Mouse (Mus musculus) midbrain, embryonic 12.5 days (tissue): ENCODE measurements around the gene Daw1. TPM values are rescaled to one million over a fixed set of nuclear protein-coding genes. Genes with fewer than 3 reads are reported as not detected.

Experiments
- ATAC-seq: fragments of 200-750 bp; cut with Nextera tagmentation; 2 replicates; pipeline ENCODE4 v1.8.0; 2017; ENCODE audit warnings: low read depth, moderate TSS enrichment, moderate library complexity; ENCODE audit not compliant: low FRiP score
- H3K27ac ChIP-seq: fragments of 300-500 bp; sonication (generic); replicated peaks from 2 replicates; pipeline ENCODE4 v1.5.1; 2016; ENCODE audit warnings: mild to moderate bottlenecking
- H3K27me3 ChIP-seq: fragments of 300-500 bp; sonication (generic); 2 replicates; pipeline ENCODE4 v1.6.1; 2016; ENCODE audit warnings: mild to moderate bottlenecking
- H3K36me3 ChIP-seq: fragments of 300-500 bp; sonication (generic); 2 replicates; pipeline ENCODE4 v1.6.1; 2016
- H3K4me1 ChIP-seq: fragments of 300-500 bp; sonication (generic); 2 replicates; pipeline ENCODE4 v1.6.1; 2016
- H3K4me2 ChIP-seq: fragments of 300-500 bp; sonication (generic); replicated peaks from 2 replicates; pipeline ENCODE4 v1.6.1; 2016; ENCODE audit warnings: mild to moderate bottlenecking, moderate library complexity
- H3K4me3 ChIP-seq: fragments of 300-500 bp; sonication (generic); 2 replicates; pipeline ENCODE4 v1.5.1; 2016; ENCODE audit warnings: mild to moderate bottlenecking
- H3K9ac ChIP-seq: fragments of 300-500 bp; sonication (generic); replicated peaks from 2 replicates; pipeline ENCODE4 v1.6.1; 2016; ENCODE audit warnings: mild to moderate bottlenecking, moderate library complexity
- H3K9me3 ChIP-seq: fragments of 300-500 bp; sonication (generic); 2 replicates; pipeline ENCODE4 v1.6.1; 2016; ENCODE audit warnings: mild to moderate bottlenecking
- WGBS: fragments of 180-500 bp; shearing (Covaris S2); methylation state at CpG from one replicate; pipeline ENCODE4 v1.1.7; 2016; 5-methylcytosine and 5-hydroxymethylcytosine counted together
- polyA plus RNA-seq: library from polyadenylated mRNA; unstranded; fragments of >200 nt; fragmentation: Nextera tagmentation; extraction: Ambion mirVana; gene quantifications from 2 replicates; pipeline ENCODE4 v1.2.1, GENCODE M21; 2016

Daw1 gene
- polyA plus RNA-seq, 1 experiment from 2014 or later = not detected

DNA sequence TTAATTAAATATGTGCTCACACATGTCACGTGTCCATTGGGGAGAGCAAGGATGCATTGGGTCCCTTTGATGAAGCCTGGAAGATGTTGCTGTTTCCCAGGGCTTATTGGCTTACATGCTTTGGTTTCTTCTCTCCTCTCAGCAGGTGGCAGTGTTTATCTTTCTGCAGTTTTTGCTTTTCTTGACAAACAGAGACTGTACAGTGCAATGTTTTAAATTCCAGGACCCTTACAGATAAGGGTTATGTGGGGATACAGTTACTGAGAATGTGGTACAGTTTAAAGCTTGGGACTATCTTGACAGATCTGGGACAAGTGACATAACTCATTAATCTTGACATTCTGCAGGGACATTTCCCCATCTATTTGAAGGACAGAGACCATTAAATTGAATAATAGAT is 58.7 kb downstream of the Daw1 start:
- Histone ChIP-seq H3K27ac (no peak overlapping the region), H3K4me3 (no peak overlapping the region), H3K4me1 (no peaks in the 10 kb centered on the region), H3K9ac (no peak overlapping the region), H3K27me3 (no peaks in the 10 kb centered on the region), H3K4me2 (no peak overlapping the region), H3K36me3 (no peaks in the 10 kb centered on the region), H3K9me3 (no peaks in the 10 kb centered on the region)
- WGBS = 42% methylated on average over 1 of the region's 1 CpGs
- no peak for ATAC-seq

DNA sequence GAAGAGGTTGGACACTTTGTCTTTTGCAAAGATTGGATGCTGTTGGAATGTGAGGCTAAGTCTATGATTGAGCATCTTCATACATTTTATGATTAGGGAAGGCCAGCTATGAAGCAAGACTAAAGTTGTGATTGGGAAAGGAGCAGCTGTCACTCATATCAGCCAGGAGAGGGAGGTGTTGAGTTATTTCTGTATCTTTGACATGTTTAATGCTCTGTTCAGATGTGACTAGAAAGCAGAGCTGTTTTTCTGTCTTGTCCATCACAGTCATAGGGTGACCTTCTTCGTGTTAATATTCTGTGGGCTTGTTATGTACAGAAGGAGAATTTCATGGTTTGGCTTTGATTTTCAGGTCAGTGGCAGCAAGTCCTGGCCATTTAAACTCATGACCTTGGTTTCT is 63.5 kb downstream of the Daw1 start:
- Histone ChIP-seq H3K9ac (no peak overlapping the region), H3K4me2 (no peak overlapping the region), H3K36me3 (no peaks in the 10 kb centered on the region), H3K27me3 (no peaks in the 10 kb centered on the region), H3K9me3 (no peaks in the 10 kb centered on the region), H3K4me1 (no peaks in the 10 kb centered on the region), H3K4me3 (no peak overlapping the region), H3K27ac (no peak overlapping the region)
- no peak for ATAC-seq
- 66% methylated on average over 1 of the region's 1 CpGs for WGBS

DNA sequence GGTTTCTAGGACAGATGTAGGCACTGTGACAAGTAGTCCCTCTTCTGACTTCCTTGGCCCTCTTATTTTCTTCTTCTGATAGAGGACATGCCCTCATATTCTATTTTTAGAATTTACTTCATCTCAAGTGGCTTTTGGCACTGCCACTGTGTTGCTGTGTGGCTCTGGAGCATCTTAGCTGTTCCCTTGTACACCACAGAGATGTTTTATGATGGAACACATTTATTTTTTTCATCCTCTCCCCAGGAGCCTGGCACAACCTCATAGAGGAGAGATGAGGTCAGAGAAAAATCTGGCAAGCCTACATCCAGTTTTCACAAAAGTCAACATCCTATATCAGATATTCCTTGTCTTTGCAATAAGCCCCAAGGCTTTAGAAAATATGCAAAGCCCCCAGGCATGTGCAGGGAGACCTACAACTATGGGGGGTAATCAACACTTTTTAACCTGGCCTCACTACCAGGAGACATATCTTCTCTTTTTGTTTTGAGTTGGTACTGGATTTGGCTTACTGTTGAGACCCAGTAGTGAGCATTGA is 64.9 kb downstream of the Daw1 start:
- Histone ChIP-seq H3K9me3 (no peaks in the 10 kb centered on the region), H3K4me1 (no peaks in the 10 kb centered on the region)
- ATAC-seq = no peak

DNA sequence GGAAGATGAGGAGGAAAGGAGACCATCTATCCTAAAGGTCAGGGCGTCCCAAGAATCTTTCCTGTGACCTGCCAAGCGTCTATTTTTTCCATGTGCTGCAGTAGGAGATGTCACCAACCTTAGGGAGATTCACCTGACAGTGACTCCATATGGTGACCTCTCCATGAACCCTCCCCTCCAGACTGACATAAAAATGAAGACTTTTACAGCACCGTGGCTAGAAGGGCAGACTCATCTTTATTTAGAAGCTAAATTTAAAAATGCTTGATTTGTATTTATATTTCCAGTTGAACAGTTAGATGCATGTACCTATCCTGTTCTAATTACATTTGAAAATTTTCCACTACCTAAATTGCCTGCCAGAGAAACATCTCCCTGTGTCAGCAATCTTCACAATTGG is 68.4 kb downstream of the Daw1 start:
- ATAC-seq = no peak
- Histone ChIP-seq H3K4me1 (no peaks in the 10 kb centered on the region), H3K27me3 (no peaks in the 10 kb centered on the region), H3K9ac (no peak overlapping the region), H3K4me2 (no peak overlapping the region), H3K4me3 (no peak overlapping the region), H3K9me3 (no peaks in the 10 kb centered on the region), H3K27ac (no peak overlapping the region), H3K36me3 (no peaks in the 10 kb centered on the region)
- 86% methylated on average over 3 of the region's 3 CpGs for WGBS

More for the DNA sequence above, 64.9 kb downstream of the Daw1 start:
- Histone ChIP-seq H3K27me3 (no peaks in the 10 kb centered on the region), H3K27ac (no peak overlapping the region), H3K9ac (no peak overlapping the region), H3K4me3 (no peak overlapping the region), H3K4me2 (no peak overlapping the region), H3K36me3 (no peaks in the 10 kb centered on the region)

DNA sequence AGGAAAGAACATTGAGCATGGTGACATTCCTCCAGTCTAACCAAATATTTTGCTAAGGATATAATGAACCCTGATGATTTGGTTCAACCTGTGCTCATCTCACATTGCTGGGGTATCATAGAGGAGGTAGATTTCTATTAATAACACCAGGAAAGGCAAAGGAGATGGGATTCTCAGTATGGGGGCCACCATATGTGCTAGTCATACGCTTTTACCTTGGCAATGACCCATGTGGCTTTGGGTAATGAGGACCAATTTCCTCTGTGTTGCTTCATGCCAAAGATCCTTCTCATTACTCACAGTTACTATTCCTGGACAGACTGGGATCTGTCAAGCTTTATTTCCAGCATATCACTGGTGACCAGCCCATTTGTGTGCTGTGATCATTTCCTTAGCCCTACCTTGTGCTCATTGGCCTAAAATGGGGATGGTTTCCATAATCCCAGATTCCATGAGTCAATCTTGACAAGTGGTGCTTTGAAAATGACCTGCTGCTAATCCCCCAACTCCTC is 88.7 kb downstream of the Daw1 start:
- no peak for ATAC-seq
- Histone ChIP-seq H3K9me3 (no peaks in the 10 kb centered on the region), H3K4me1 (no peaks in the 10 kb centered on the region), H3K4me2 (no peak overlapping the region), H3K27ac (no peak overlapping the region), H3K27me3 (no peaks in the 10 kb centered on the region), H3K4me3 (no peak overlapping the region), H3K9ac (no peak overlapping the region), H3K36me3 (no peaks in the 10 kb centered on the region)
- 91% methylated on average over 1 of the region's 1 CpGs for WGBS

DNA sequence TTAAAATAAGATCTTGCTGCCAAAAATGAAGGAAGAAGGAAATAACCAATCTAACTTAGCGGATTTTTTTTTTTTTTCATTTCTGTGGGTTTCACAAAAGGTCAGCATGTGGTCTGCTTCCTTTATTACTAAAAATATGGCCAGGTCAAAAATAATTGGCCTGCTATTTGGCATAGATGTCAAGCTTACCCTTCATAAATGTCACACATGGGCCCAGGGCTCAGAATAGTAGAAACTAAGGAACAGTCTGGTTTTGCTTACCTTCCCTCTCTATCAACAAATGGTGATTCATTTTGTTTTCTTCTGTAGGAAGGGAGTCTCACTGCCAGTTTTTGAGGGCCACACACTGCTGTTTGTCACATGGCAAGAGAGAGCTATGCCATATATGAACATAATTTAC is 92.2 kb downstream of the Daw1 start:
- 84% methylated on average over 1 of the region's 1 CpGs for WGBS
- Histone ChIP-seq H3K27ac (no peak overlapping the region), H3K9ac (no peak overlapping the region), H3K4me3 (no peak overlapping the region), H3K4me2 (no peak overlapping the region), H3K9me3 (no peaks in the 10 kb centered on the region), H3K4me1 (no peaks in the 10 kb centered on the region), H3K27me3 (no peaks in the 10 kb centered on the region), H3K36me3 (no peaks in the 10 kb centered on the region)
- ATAC-seq = no peak

Other genes starting within 250 kb of the Daw1 start
- not detected in 2 replicates for gene A030005L19Rik, start 246.4 kb upstream of the Daw1 start, polyA plus RNA-seq
- gene A030014E15Rik, start 234.8 kb upstream of the Daw1 start, polyA plus RNA-seq = not detected in 2 replicates
- gene Gm6217, start 228.4 kb upstream of the Daw1 start, polyA plus RNA-seq = not detected in 2 replicates
- not detected in 2 replicates for gene A030003K21Rik, start 216.4 kb upstream of the Daw1 start, polyA plus RNA-seq
- not detected in 2 replicates for gene Gm7544, start 203.7 kb upstream of the Daw1 start, polyA plus RNA-seq
- gene Gm47955, start 199.5 kb upstream of the Daw1 start, polyA plus RNA-seq = not detected in 2 replicates
- not detected in 2 replicates for gene Gm47959, start 159.2 kb upstream of the Daw1 start, polyA plus RNA-seq
- gene Slc19a3, start 121.3 kb upstream of the Daw1 start, polyA plus RNA-seq = 0.29 and 0.51 TPM in 2 replicates
- gene Krtap28-10, start 117.3 kb upstream of the Daw1 start, polyA plus RNA-seq = not detected in 2 replicates
- gene Gm47969, start 114.8 kb upstream of the Daw1 start, polyA plus RNA-seq = not detected in 2 replicates
- gene A030005K14Rik, start 100.4 kb upstream of the Daw1 start, polyA plus RNA-seq = not detected in 2 replicates
- gene Krtap28-13, start 98.8 kb upstream of the Daw1 start, polyA plus RNA-seq = not detected in 2 replicates
- not detected in 2 replicates for gene Ccl20, start 43.0 kb upstream of the Daw1 start, polyA plus RNA-seq
- gene Sphkap, start 248.4 kb downstream of the Daw1 start, polyA plus RNA-seq = 1.7 TPM in 2 replicates